Mouse (Mus musculus): ENCODE results near the gene Ccnb1. TPM values are rescaled to one million over a fixed set of nuclear protein-coding genes. Genes with fewer than 3 reads are reported as not detected.
"Not testable (repeated sequence)": the region's sequence is repeated elsewhere in the genome, so short reads cannot be mapped to it uniquely, and the experiment has no call there.

Ccnb1 gene
- polyA plus RNA-seq, 1 experiment from 2014 or later: 214 TPM

DNA sequence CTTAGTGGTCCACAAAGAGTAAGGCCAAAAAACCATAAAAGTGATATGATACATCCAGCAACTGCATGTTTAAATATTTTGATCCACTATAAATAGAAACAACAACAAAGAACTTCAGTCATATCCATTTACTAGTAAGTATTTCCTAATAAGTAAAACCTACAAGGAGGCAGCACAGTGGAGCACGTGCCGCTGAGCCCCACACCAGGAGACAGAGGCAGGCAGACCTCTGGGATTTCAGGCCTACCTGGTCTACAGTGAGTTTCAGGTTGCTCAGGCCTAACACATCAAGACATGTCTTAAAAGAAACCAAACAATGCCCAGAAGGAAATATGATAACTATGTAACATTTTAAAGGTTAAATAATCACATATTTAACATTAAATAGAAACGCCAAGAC is 38.5 kb upstream of the Ccnb1 start:
- Histone ChIP-seq H3K27ac (replicated peaks in 1 of 2; ENCODE audit: control insufficient read depth in 1 of 2, insufficient read depth in 1 of 2, low read depth in 2 of 2, low read length in 2 of 2) (no peak overlapping the region), H3K9ac (ENCODE audit: low read length) (no peak overlapping the region), H3K36me3 (ENCODE audit: control insufficient read depth, insufficient read depth, low read length) (peaks cover 83% of the 10 kb centered on the region), H3K4me1 (ENCODE audit: control insufficient read depth in 2 of 2, insufficient read depth in 2 of 2, low read length in 2 of 2) (no peaks in the 10 kb centered on the region), H3K9me3 (ENCODE audit: control insufficient read depth, low read length) (no peaks in the 10 kb centered on the region), H3K4me2 (ENCODE audit: low read length) (no peak overlapping the region), H3K27me3 (ENCODE audit: control insufficient read depth, insufficient read depth, low read length) (no peaks in the 10 kb centered on the region), H3K4me3 (ENCODE audit: control insufficient read depth in 1 of 2, insufficient read depth in 1 of 2, low read depth in 1 of 2, low read length in 2 of 2) (no peak overlapping the region)
- 86% methylated on average over 3 of the region's 3 CpGs for WGBS
- ATAC-seq (ENCODE audit: insufficient number of reproducible peaks, insufficient read depth, low FRiP score, low read depth): no peak

DNA sequence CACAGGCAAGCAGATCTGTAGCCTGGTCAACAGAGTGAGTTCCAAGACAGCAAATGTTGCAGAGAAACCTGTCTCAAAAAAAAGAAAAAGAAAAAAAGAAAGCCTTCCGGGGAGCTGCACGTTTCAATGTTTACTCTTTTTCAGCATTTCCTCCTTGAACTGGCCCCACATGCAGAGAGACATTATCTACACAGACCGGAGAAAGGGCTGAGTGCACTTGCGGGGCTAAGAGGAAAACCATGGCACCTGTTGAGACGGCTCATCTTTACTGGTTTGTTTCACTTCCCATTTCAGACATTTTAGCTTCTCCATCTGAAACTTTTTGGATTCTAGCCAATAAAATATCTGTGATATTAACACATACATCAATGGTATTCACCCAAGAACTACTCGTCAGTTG is 37.9 kb upstream of the Ccnb1 start:
- WGBS: 74% methylated on average over 6 of the region's 6 CpGs

DNA sequence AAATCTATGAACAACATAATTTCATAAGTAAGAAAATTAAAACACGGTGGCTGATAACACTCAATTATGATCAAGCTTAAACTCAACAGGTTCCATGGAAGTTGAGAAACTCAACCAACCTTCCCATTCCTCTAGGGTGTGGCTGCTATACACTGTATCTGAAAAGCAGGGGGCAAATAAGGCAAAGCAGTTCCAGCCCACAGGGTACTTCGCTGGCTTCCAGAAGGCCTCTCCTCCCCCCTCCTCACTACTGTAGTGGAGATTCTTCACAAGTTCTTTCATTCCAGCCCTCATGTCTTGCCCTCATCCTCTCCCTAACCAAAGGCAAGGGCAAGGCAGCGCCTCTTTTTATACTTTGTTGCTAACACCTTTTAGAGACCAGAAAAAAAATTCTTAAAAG is 37.5 kb upstream of the Ccnb1 start:
- no peak overlapping the region for H3K4me3 ChIP-seq (ENCODE audit: control insufficient read depth in 1 of 2, insufficient read depth in 1 of 2, low read depth in 1 of 2, low read length in 2 of 2)
- no peak for ATAC-seq (ENCODE audit: insufficient number of reproducible peaks, insufficient read depth, low FRiP score, low read depth)
- H3K36me3 ChIP-seq (ENCODE audit: control insufficient read depth, insufficient read depth, low read length): peaks cover 92% of the 10 kb centered on the region
- no peak overlapping the region for H3K4me2 ChIP-seq (ENCODE audit: low read length)
- H3K27me3 ChIP-seq (ENCODE audit: control insufficient read depth, insufficient read depth, low read length): no peaks in the 10 kb centered on the region
- H3K4me1 ChIP-seq (ENCODE audit: control insufficient read depth in 2 of 2, insufficient read depth in 2 of 2, low read length in 2 of 2): no peaks in the 10 kb centered on the region
- H3K27ac ChIP-seq (replicated peaks in 1 of 2; ENCODE audit: control insufficient read depth in 1 of 2, insufficient read depth in 1 of 2, low read depth in 2 of 2, low read length in 2 of 2): no peak overlapping the region
- H3K9me3 ChIP-seq (ENCODE audit: control insufficient read depth, low read length): no peaks in the 10 kb centered on the region
- no peak overlapping the region for H3K9ac ChIP-seq (ENCODE audit: low read length)
- whole genome bisulfite sequencing: 94% methylated on average over 3 of the region's 3 CpGs

More for the DNA sequence above, 37.9 kb upstream of the Ccnb1 start:
- Histone ChIP-seq H3K9ac (ENCODE audit: low read length) (no peak overlapping the region), H3K4me3 (ENCODE audit: control insufficient read depth in 1 of 2, insufficient read depth in 1 of 2, low read depth in 1 of 2, low read length in 2 of 2) (no peak overlapping the region), H3K4me2 (ENCODE audit: low read length) (no peak overlapping the region), H3K27ac (replicated peaks in 1 of 2; ENCODE audit: control insufficient read depth in 1 of 2, insufficient read depth in 1 of 2, low read depth in 2 of 2, low read length in 2 of 2) (no peak overlapping the region), H3K4me1 (ENCODE audit: control insufficient read depth in 2 of 2, insufficient read depth in 2 of 2, low read length in 2 of 2) (no peaks in the 10 kb centered on the region), H3K36me3 (ENCODE audit: control insufficient read depth, insufficient read depth, low read length) (peaks cover 88% of the 10 kb centered on the region), H3K27me3 (ENCODE audit: control insufficient read depth, insufficient read depth, low read length) (no peaks in the 10 kb centered on the region), H3K9me3 (ENCODE audit: control insufficient read depth, low read length) (no peaks in the 10 kb centered on the region)
- ATAC-seq (ENCODE audit: insufficient number of reproducible peaks, insufficient read depth, low FRiP score, low read depth): no peak

DNA sequence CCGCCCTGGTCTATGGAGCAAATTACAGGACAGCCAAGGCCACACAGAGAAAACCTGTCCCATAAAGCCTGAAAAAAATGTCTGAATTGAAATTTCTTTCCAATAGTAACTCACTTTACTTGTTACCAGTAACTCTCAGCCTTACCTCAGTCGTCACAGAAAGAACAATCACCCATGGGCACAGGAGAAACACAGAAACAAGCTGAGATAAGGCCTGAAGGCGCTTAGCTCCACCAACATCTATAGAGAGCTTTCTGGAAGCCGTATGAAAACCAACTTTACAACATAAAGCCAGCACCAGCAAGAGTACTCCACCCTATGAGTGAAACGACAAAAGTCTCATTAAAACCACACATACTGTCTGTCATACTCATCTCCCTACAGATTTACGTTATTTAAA is 28.1 kb upstream of the Ccnb1 start:
- H3K27me3 ChIP-seq (ENCODE audit: control insufficient read depth, insufficient read depth, low read length): no peaks in the 10 kb centered on the region
- H3K9me3 ChIP-seq (ENCODE audit: control insufficient read depth, low read length): no peaks in the 10 kb centered on the region
- H3K36me3 ChIP-seq (ENCODE audit: control insufficient read depth, insufficient read depth, low read length): peaks cover 90% of the 10 kb centered on the region
- no peaks in the 10 kb centered on the region for H3K4me1 ChIP-seq (ENCODE audit: control insufficient read depth in 2 of 2, insufficient read depth in 2 of 2, low read length in 2 of 2)
- ATAC-seq (ENCODE audit: insufficient number of reproducible peaks, insufficient read depth, low FRiP score, low read depth): no peak
- H3K9ac ChIP-seq (ENCODE audit: low read length): no peak overlapping the region
- no peak overlapping the region for H3K27ac ChIP-seq (replicated peaks in 1 of 2; ENCODE audit: control insufficient read depth in 1 of 2, insufficient read depth in 1 of 2, low read depth in 2 of 2, low read length in 2 of 2)
- WGBS: 91% methylated on average over 6 of the region's 6 CpGs
- no peak overlapping the region for H3K4me3 ChIP-seq (ENCODE audit: control insufficient read depth in 1 of 2, insufficient read depth in 1 of 2, low read depth in 1 of 2, low read length in 2 of 2)
- no peak overlapping the region for H3K4me2 ChIP-seq (ENCODE audit: low read length)

DNA sequence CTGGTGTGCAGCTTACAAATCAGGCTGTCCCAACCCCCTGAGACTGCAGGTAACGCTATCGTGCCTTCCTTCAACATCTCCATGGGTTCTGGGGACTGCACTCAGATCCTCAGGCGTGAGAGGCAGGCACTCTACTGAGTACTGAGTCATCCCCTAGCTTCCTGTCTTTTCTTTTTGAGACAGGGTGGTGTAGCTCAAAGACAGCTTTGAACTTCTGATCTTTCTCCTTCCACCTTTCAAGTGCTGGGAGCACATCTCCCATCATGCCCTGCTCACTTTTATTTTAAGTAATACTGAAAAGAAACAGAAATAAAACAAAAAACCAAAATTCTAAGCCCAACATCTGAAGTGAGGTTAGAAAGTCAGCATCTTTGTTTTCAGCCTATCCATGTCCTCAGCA is 19.4 kb upstream of the Ccnb1 start:
- Histone ChIP-seq H3K4me3 (ENCODE audit: control insufficient read depth in 1 of 2, insufficient read depth in 1 of 2, low read depth in 1 of 2, low read length in 2 of 2) (no peak overlapping the region), H3K36me3 (ENCODE audit: control insufficient read depth, insufficient read depth, low read length) (peaks cover 86% of the 10 kb centered on the region), H3K4me2 (ENCODE audit: low read length) (no peak overlapping the region), H3K9ac (ENCODE audit: low read length) (no peak overlapping the region), H3K4me1 (ENCODE audit: control insufficient read depth in 2 of 2, insufficient read depth in 2 of 2, low read length in 2 of 2) (no peaks in the 10 kb centered on the region), H3K27me3 (ENCODE audit: control insufficient read depth, insufficient read depth, low read length) (no peaks in the 10 kb centered on the region), H3K9me3 (ENCODE audit: control insufficient read depth, low read length) (no peaks in the 10 kb centered on the region), H3K27ac (replicated peaks in 1 of 2; ENCODE audit: control insufficient read depth in 1 of 2, insufficient read depth in 1 of 2, low read depth in 2 of 2, low read length in 2 of 2) (no peak overlapping the region)
- no peak for ATAC-seq (ENCODE audit: insufficient number of reproducible peaks, insufficient read depth, low FRiP score, low read depth)
- WGBS: 95% methylated on average over 3 of the region's 3 CpGs

DNA sequence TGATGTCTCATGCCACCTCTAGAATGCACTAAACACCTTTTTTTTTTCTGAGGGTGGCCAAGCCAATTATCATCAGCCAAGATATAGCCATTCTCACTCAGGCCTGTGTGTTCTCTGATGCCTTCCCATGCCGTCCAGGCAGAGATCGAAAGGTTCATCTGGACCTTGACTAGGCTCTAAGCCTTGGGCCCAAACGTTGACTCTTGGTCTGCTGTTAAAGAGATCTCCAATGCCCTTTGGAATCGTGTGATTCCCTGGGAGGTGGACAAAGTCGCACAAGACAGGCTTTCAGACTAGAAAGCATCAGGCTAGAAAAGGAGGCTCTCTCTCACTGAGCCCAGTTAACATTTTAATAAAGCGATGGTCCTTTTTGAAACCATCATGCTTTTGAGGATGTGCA is 10.8 kb upstream of the Ccnb1 start:
- H3K9me3 ChIP-seq (ENCODE audit: control insufficient read depth, low read length): no peaks in the 10 kb centered on the region
- 89% methylated on average over 6 of the region's 6 CpGs for WGBS
- no peak overlapping the region for H3K27ac ChIP-seq (replicated peaks in 1 of 2; ENCODE audit: control insufficient read depth in 1 of 2, insufficient read depth in 1 of 2, low read depth in 2 of 2, low read length in 2 of 2)
- H3K36me3 ChIP-seq (ENCODE audit: control insufficient read depth, insufficient read depth, low read length): peaks cover 15% of the 10 kb centered on the region
- no peak for ATAC-seq (ENCODE audit: insufficient number of reproducible peaks, insufficient read depth, low FRiP score, low read depth)
- no peak overlapping the region for H3K4me2 ChIP-seq (ENCODE audit: low read length)
- H3K27me3 ChIP-seq (ENCODE audit: control insufficient read depth, insufficient read depth, low read length): no peaks in the 10 kb centered on the region
- no peaks in the 10 kb centered on the region for H3K4me1 ChIP-seq (ENCODE audit: control insufficient read depth in 2 of 2, insufficient read depth in 2 of 2, low read length in 2 of 2)
- H3K4me3 ChIP-seq (ENCODE audit: control insufficient read depth in 1 of 2, insufficient read depth in 1 of 2, low read depth in 1 of 2, low read length in 2 of 2): no peak overlapping the region
- H3K9ac ChIP-seq (ENCODE audit: low read length): no peak overlapping the region

DNA sequence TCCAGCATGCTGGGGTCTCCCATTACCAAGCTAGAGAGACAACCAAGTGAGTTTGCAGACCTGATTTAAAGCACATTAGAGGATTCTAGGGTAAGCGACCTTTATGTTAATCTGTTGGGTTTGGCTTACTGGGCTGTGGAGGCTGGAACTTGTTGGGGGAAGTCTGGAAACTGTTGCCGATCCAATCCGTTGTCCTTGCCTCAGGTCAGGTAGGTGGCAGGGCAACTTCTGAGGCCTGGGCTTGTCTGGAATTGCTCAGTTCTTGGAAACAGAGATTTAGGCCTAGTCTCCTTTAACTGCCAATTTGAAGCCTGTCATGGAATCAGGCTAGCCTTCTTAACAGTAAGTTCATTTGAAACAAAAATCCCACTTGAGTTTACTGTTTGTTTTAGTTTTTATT is 2.7 kb upstream of the Ccnb1 start:
- H3K4me3 ChIP-seq (ENCODE audit: control insufficient read depth in 1 of 2, insufficient read depth in 1 of 2, low read depth in 1 of 2, low read length in 2 of 2): no peak overlapping the region
- H3K36me3 ChIP-seq (ENCODE audit: control insufficient read depth, insufficient read depth, low read length): peaks cover 10% of the 10 kb centered on the region
- no peak for ATAC-seq (ENCODE audit: insufficient number of reproducible peaks, insufficient read depth, low FRiP score, low read depth)
- H3K27me3 ChIP-seq (ENCODE audit: control insufficient read depth, insufficient read depth, low read length): no peaks in the 10 kb centered on the region
- H3K9me3 ChIP-seq (ENCODE audit: control insufficient read depth, low read length): no peaks in the 10 kb centered on the region
- H3K4me1 ChIP-seq (ENCODE audit: control insufficient read depth in 2 of 2, insufficient read depth in 2 of 2, low read length in 2 of 2): peaks cover 2 to 16% of the 10 kb centered on the region in 2 experiments; a peak in 3 of 4 replicates
- no peak overlapping the region for H3K27ac ChIP-seq (replicated peaks in 1 of 2; ENCODE audit: control insufficient read depth in 1 of 2, insufficient read depth in 1 of 2, low read depth in 2 of 2, low read length in 2 of 2)
- no peak overlapping the region for H3K9ac ChIP-seq (ENCODE audit: low read length)
- no peak overlapping the region for H3K4me2 ChIP-seq (ENCODE audit: low read length)
- 83% methylated on average over 3 of the region's 3 CpGs for WGBS

DNA sequence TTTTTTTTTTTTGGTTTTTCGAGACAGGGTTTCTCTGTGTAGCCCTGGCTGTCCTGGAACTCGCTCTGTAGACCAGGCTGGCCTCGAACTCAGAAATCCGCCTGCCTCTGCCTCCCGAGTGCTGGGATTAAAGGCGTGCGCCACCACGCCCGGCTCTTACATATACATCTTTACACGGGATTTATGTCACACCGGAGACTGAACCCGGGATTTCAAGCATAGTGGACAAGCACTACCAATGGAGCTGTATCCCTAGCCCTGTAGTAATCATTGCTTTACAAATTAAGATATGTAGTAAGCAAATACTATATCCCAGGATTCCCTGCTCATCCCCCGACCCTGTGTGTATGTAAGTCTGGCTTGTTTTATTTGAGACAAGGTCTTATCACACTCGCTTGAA is 1.7 kb upstream of the Ccnb1 start:
- H3K9me3 ChIP-seq (ENCODE audit: control insufficient read depth, low read length); H3K4me3 ChIP-seq (ENCODE audit: control insufficient read depth in 1 of 2, insufficient read depth in 1 of 2, low read depth in 1 of 2, low read length in 2 of 2); H3K27ac ChIP-seq (replicated peaks in 1 of 2; ENCODE audit: control insufficient read depth in 1 of 2, insufficient read depth in 1 of 2, low read depth in 2 of 2, low read length in 2 of 2); H3K27me3 ChIP-seq (ENCODE audit: control insufficient read depth, insufficient read depth, low read length); H3K9ac ChIP-seq (ENCODE audit: low read length); H3K4me2 ChIP-seq (ENCODE audit: low read length); ATAC-seq (ENCODE audit: insufficient number of reproducible peaks, insufficient read depth, low FRiP score, low read depth): not testable (repeated sequence)
- Histone ChIP-seq H3K36me3 (ENCODE audit: control insufficient read depth, insufficient read depth, low read length) (peaks cover 20% of the 10 kb centered on the region), H3K4me1 (ENCODE audit: control insufficient read depth in 2 of 2, insufficient read depth in 2 of 2, low read length in 2 of 2) (peaks cover 5 to 24% of the 10 kb centered on the region in 2 experiments)
- 94% methylated on average over 12 of the region's 14 CpGs for WGBS

Measured in heart, embryonic 14.5 days (tissue).